Mouse (Mus musculus): ENCODE results near the gene Arg1.

Gene Arg1

DNA sequence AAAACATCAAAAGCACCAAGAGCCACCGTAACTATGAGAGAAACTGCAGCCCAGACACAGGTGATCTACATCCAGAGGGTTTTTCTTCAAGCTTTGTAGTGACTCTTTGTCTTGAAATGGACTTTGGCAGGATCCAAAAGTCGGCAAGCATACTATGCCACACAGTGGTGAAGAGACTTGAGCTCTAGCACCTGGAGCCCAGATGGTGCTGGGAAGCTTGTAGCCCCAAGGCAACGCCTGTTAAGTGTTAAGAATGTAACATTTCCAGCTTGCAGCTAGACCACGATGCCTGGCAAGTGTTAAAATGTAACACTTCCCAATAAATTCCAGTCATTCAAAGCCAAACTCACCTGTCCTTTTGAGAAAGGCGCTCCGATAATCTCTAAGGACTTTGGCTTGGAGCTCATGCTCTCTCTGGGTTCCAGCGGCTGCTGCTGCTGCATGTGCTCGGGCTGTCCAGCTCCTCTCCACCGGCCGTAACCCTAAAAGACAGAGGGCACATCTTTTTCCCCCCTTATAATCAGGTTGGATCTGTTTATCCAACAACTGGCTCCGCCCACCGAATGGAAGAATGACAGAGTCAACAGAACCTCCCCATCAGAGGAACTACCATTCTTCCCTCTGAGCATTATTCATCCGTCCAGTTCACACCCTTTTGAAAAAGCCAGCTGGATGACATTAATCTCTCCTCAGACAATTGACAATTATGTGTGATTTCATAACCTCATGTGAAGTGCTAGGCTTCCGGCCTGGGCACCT is at the start of gene Arg1:
Gene Arg1 (minus strand): TSS at position 523 of the 759 bp plus-strand sequence.
- peak in 1 of 2 experiments; percentile 10 for DNase-seq

DNA sequence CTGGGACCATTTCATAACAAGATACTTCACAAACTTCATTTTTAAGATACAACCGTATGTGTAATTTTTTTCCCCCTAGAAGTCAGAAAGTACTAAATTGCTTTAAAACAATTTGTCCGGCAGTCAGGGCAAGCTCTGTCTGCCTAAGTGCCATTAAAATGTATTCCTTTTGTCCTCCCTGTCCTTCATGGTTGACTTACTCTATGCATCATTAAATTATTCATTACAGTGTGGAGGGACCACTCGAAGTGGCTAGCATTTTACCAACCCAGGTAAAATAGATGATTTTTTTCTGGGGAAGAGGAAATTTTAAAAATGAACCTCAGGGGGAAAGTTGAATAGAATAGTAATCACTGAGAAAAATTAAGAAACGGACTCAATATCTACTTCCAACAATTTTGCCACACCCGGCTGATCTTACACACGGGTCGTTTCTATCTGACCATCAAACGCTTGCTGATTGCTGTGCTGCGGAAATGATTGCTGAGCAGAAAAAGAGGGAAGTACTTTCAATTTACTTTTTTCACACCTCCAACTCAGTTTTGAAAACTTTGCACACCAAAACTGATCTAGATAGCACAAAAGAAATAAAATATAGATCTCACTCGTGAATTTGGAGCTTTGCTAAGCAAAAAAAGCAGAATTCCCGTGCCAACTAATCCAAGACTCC is 46.7 kb upstream of the Arg1 start:
- DNase-seq = no peak

DNA sequence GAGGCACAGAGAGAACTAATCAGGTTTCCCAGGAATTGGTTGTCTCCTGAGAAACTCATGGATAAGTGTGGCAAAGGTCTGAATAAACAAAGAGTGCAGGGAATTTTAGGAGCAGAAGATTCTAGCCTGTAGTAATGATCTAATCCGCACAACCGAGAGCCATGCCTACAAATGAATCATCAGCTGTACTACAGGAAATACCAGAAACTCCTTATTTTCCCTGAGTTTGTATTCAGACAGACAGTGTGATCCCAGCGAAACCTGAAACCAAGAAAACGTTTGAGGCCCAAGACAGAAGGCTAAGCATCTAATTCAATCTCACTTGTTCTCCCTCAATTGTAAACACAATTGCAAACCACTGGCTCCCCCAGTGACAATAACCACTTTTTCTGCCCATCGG is 46.1 kb upstream of the Arg1 start:
- no peak for DNase-seq

DNA sequence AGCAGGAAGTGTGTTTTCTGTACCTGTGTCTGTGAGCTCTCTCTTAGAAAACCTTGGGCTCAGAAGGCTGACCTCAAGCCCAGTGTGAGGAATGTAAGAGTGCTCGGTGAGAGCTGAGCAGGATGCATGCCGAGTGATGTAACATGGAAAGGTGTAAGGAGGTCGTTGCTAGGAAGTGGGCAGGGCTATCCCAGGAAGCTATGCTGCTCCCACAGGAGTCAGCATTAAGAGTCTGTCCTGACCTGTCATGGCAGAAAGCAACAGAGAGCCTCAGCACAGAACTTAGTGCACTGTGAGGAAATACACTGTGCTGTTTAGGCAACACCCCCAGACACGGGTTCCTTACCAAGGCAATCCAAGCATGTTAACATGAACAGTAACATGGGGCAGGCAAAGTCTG is 45.6 kb upstream of the Arg1 start:
- no peak for DNase-seq

DNA sequence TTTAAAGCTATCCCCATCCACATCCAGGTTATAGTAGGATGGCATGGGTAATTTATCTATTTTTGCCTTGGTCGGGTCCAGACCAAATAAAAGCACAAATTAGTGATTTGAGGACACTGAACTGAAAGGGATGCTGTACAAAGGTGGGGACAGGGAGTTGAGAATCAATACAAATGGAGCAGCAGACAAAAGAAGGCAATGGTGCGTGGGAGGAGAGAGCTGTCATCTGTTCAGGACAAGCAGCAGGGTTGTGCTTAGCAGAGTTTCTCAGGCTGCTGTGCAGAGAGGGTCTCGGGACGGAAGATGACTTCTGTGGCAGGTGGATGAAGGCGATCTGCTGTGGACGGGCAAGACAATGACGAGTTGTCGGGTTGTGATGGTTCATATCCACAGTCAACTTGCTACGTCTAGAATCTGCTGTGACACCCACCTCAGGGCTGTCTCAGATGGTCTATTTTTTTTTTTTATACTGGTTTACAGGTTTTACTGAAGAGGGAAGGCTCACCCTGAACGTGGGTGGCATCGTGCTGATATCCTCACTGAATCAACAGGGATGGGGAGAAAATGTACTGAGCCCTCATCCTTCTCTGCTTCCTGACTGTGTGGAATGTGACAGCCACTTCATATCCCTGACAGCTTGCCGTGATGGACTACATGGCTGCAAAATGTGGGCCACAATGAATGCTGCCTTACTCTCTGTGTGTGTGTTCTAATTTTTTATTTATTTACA is 38.7 kb upstream of the Arg1 start:
- no peak for DNase-seq

DNA sequence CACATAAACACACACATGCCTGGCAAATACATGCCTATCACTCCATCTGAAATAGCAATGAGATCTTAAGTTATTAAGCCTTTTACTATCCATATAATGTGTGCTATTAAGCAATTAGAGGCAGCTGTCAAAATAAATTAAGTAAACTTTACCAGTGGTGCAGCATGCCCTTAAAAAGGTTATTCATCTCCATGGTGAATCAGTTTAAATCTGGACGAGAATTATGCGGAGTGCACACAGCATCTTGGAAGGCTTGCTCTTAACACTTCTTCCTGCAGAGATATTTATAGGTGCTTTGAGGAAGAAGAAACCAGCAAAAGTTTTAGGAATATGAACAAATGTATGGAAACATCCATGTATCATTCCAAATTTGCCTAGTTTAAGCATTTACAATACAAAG is 34.6 kb upstream of the Arg1 start:
- no peak for DNase-seq

DNA sequence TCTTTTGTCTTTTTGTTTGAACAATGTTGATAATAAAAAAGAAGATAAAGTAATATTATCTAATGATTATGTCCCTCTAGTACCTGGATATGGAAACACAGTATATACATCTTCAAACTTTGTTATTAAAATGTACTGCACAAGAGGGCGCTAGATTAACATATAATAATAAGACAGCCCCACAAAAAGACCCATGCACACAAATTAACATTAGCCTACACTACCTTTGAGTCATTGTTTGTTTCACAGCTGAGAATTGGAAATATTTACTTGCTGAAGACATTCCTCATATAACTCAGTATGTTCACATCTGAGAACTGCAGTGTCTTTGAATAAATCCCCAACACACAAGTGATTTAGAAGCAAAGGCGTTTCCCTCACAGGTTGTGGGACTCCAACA is 33.8 kb upstream of the Arg1 start:
- peak in 1 of 2 experiments; percentile 25 for DNase-seq

DNA sequence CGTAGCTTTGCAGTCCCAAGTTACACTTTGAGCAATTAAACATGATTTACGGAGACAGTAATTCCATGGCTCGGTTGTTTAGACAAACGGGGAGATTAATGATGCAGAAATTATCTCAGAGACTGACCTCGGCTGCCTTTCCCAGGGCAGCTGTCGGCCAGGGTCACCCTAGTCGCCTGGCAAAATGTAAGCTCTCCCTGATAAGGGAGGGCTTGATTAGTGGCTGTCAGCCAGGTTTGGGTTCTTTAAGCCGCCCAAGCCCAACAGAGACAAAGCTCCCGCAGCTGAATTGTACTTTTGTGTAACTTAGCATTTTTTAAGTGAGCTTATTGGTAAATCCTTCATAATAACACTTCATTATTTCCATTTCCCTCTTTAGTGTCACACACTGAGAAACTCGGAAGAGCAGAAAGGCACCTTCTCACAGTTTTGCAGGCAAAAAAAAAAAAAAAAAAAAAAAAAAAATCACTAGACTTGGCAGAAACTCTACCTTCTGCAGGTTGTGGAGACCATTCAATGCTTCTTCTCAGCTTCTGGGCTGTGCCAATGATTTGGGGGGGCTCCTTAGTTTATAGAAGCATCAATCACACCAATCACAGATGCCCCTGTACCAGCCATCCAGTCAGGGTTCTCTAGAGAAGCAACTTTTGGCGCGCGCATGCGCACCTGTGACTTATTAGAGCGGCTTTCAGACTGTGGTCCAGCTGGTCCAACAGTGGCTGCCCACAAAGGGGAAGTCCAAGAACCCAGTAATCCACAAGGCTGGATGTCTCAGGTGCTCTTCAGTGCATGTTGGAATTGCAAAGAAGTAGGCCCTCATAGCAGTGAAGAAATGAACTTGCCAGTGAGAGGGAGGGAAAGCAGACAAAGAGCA is 32.0 kb upstream of the Arg1 start:
- peak; percentile 38 to 40 for DNase-seq

DNA sequence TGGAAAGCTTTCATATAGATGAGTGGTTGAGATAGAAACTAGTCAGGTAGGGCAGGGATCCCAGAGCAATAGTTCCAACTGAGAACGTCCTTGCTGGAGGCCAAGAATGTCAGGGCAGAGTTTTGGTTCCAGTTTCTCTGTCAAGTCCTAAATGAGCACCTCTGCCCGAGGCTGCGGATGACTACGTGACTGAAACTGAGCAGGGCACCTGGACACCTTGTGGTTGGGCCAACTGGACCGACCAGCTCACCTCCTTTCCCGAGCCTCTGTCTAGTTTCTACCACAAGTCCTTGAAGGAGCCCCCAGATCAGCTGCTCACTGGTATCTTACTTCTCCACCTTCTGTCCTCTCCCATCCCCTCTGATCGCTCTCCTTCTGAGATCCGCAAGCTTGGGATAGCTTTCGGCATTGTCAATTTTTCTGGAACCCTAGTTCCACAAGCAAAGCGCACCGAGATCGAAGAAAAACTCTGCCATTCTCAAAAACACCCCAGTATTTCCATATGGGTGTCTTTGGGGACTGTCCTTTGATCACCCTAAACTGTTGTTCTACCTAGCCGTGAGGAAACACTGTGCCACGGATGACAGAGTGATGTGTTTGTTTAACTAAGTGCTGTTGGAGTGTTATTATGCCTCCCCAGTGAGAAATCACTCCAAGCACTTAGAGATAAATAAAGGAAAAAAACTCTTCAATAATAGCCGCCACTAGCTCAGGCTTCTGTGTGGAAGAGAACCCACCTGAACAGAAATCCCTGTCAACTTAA is 31.2 kb upstream of the Arg1 start:
- DNase-seq = no peak

DNA sequence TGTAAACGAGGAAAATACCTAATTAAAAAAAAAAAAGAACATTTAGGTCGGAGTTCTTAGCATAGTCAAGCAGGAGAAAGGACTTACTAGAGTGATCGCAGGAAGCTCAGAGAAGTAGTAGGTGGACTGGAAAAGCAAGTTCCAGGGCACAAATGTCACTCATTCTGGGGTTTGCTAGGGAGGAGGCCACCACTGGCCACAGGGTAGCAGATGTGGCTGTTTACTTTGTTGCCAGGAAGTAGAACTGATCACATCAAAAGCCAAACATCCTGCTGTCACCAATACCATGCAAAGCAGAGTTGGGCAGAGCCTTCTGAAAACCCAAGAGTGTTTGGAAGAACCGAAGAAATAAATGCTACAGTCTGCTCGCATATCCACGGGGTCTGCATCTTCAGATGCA is 26.6 kb upstream of the Arg1 start:
- DNase-seq = no peak

DNA sequence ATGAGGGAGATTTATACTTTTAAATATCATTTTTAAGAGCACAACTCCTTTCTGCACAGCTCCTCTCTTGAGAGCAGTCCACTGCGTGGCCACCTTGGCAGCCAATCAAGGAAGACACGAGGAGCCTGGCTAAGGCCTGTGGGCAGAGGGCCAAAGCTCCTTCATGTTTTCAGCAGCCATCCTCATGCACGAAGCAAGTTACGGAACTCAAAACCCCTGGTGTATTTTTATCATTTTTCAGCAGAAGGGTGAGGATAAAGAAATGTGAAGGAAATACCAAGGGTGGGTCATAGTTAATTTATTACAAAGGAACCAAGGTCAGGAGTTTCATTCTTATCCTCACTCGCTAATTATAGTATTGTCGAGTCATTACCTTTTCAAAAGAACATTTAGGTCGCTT is 25.3 kb upstream of the Arg1 start:
- peak; percentile 23 to 51 for DNase-seq

DNA sequence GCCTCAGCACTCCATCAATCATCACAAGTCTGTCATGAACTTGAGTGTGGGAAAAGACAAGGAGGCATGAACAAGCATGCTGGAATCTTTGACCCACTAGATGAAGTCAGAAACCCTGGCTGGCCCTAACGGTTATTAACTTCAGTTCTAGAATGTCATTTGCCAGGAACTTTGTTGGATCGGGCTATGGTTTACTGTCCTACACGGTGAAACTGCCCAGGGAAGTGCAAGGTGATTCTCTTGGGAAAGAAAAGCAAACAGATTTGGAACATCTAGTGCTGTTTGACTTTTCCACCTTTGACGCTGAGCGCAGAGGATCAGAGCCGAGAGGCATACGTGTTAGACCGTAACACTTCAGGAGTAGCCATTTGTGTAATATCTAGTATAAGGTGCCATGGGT is 24.3 kb upstream of the Arg1 start:
- DNase-seq = no peak

DNA sequence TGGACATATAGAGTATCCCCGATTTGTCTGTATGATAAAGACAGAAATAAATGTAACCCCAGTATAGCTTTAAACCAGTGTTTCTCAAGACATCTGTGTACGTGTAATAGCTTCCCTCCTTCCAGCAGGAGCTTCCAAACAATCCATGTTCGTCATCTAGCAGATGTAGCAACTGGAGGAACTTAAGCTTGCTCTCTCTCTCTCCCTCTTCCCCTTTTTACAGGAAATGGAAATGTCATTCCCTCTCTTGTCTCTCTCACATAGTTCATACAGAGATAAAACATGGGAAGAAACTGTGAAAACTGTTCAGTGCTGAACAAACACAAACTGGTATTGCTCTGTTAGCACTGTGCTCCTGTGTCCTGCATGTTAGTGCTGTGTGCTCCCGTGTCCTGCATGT is 22.9 kb upstream of the Arg1 start:
- no peak for DNase-seq

DNA sequence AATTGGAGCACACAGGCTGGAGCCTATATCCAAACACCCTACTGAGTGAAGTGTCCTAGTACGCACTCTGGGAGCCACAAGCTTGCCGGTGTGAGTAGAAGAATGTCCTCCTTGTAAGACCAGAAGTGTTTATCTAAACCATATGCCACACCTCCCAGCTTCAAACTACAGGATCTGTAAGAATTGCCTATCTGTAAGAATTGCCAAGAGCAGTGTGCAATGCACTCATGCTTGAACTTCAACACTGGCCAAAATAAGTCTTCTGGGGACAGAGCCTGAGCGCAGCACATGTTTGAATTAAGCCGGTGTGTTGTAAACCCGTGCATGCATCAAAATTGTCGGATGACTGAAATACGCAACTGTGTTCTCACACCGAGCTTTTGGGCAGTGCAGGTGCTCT is 21.0 kb upstream of the Arg1 start:
- DNase-seq = no peak

DNA sequence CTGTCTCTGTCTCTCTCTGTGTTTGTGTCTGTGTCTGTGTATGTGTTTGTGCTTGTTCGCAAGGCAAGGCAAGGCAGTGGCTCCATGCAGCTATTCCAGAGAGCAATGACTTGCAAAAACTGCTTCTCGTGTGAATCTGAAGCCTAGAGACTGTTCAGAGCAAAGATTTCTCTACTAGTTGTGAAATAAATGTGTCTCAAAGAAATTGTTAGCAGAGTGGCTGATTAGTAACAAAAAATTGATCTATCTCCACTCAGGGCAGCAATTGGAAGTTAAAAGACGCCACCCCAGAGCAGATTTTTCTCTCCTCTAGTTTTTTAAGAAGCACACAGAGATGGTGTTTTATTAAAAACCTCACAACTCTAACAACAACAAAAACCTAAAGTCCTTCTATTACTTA is 20.6 kb upstream of the Arg1 start:
- DNase-seq = no peak

DNA sequence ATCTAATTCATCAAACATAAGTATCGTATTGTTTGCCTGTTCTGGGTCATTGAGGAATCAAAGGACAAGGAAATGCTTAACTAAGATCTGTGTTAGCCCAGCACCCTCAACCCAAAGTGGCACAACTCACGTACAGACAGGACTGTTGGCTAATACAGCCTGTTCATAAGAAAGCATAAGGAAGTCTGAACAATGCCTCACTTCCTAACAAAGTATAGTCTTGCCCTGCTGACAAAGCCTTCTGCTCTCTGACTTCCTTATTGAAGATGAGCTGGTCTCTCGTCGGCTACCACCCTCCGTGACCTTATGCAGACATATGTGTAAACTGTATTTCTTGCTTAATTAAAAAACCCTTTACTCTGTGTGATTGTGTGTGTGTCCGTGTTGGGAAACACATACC is 2.9 kb upstream of the Arg1 start:
- DNase-seq = no peak

DNA sequence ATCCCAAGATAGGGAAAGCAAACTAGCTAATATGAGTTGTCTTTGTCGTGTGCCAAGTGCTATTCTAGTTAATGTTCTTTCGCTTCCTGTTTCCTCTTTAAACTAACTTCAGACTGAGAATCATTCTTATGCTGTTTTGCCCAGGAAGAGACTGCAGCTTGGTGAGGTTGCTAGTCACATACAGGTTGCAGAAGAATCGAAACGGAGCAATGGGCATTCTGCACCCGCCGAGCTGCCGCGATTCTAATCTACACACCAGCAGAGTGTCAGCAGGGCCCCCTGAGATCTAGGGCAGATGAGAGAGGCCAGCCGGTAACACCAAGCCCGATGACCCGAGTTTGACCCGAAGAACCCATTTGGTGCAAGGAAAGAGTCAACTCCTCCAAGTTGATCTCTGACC is 788 bp upstream of the Arg1 start:
- peak in 1 of 2 experiments; percentile 20 for DNase-seq

DNA sequence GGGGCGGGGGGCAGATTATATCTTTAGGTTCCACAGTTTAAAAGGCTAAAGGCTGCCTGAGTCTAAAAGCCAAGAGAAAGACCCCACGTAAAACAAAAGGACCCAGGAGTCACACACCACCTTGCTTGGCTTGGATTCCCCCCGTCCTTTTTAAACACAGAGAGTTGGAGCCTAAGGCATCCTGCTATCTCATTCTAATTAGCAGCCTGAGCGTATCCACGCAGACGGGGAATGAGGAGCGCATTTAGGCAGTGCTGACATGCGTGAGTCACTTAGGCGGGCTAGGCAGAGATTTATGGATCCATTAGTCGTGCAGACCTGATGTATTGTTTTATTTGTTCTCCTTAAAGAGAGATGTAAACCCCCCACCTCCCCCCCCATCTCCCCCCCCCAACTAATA is 904 bp downstream of the Arg1 start:
- DNase-seq = no peak

DNA sequence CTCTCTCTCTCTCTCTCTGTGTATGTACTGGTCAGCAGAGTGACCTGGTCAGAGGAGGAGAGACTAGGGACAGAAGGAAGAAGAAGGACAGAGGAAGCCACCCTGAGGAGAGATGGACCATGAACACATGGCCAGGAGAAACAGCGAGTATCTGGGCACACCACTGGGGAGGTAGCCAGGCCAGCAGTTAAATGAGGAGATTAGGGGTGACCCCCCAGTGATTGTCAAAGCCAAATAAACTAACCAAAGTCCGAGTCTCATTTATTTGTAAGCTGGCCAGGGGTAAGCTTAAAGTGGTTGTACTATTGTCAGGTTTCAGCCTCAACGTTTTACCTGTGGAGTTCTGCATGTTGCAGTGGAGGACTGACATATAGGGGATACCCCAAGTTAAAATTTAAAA is 3.0 kb downstream of the Arg1 start:
- DNase-seq = no peak

DNA sequence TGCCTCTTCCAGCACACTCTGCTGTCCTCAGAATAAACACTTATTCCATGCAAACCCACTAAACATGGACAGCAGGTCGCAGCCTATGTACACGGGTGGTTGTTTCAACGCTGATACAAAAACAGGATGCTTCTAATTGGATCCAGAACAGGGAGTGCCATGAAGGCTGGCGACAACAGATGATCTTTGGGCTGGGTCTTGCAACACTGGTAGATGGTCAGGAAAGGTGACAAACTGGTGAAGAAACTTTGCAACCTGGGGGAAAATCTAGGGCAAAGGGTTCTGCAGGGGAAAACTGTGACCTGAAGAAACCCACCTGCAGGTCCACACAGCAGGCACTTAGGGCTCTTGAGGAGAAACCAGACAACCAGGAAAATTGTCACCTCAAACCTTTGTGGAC is 4.3 kb downstream of the Arg1 start:
- no peak for DNase-seq

DNA sequence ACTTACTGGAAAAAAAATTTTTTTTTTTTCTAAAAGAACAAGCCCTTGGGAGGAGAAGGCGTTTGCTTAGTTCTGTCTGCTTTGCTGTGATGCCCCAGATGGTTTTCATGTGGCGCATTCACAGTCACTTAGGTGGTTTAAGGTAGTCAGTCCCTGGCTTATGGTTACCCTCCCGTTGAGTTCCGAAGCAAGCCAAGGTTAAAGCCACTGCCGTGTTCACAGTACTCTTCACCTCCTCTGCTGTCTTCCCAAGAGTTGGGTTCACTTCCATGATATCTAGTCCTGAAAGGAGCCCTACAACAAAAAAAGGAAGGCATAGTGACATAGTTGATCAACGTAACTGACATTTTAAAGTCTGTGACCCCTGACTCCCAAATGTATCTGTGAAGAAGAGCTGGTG is 11.8 kb downstream of the Arg1 start:
- no peak for DNase-seq

DNA sequence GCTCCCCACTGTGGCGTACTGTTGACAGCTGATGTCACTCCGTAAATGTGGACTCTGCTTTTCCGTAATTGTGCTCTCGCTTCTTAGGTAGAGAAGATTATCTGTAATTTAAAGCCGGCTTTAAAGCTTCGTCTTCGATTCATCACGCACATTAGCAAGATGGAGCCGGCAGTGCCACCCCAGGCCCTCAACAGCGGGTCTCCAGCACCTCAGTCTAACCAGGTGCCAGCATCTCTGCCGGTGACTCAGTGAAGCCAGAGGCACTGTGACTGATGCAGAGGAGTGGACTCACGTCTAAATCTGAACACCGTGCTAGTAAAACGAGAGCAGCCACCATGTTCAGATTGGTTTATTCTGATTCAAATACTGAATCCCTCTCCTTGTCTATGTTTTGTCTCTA is 14.7 kb downstream of the Arg1 start:
- no peak for DNase-seq
